Mouse (Mus musculus) adrenal gland, postnatal 10 days (tissue): ENCODE measurements around the gene Ube2dnl2. TPM values are rescaled to one million over a fixed set of nuclear protein-coding genes. Genes with fewer than 3 reads are reported as not detected.

ENCODE experiments used
- DNase-seq: peaks from one replicate; pipeline ENCODE4 v3.0.0; 2021; ENCODE audit warnings: mixed read lengths
- long read RNA-seq, 2 experiments: library from polyadenylated mRNA; stranded (forward); transcript quantifications; one replicate each; pipeline ENCODE4 v2.0.0; 2021
- total RNA-seq, 2 experiments: library from RNA; stranded (reverse); gene quantifications; 2 replicates each; pipeline ENCODE4 v1.2.3; 2021

Ube2dnl2 gene
- not detected for total RNA-seq
- long read RNA-seq, experiment 1 = 0 reads
- long read RNA-seq, experiment 2 = 0 reads

GRCm38 (mm10) chrX:114907282-114907681 lies at the start of gene Ube2dnl2:
Gene Ube2dnl2, plus strand, starts transcription at chrX:114907582.
- DNase-seq = no peak

GRCm38 (mm10) chrX:114895489-114895888 lies 11.9 kb upstream of the Ube2dnl2 start:
- DNase-seq = no peak

GRCm38 (mm10) chrX:114897506-114897905 lies 9.9 kb upstream of the Ube2dnl2 start:
- DNase-seq = no peak

GRCm38 (mm10) chrX:114903391-114903790 lies 4.0 kb upstream of the Ube2dnl2 start:
- DNase-seq = no peak

GRCm38 (mm10) chrX:114904712-114905111 lies 2.7 kb upstream of the Ube2dnl2 start, which contains the start of gene Ube2dnl1:
Gene Ube2dnl1, plus strand, starts transcription at chrX:114905012.
- no peak for DNase-seq

- no peak for DNase-seq
Measured at GRCm38 (mm10) chrX:114955066-114955465, 47.7 kb downstream of the Ube2dnl2 start.

Other genes with a start within 250 kb of the Ube2dnl2 start
- not detected for gene Ube2dnl1, start 2.6 kb upstream of the Ube2dnl2 start, total RNA-seq